ENCODE assay signal across 29 mouse cellular contexts in genomic region chr4:30216086-30216485, GRCm38 (mm10).
DNase-seq lines count a peak whose midpoint lies in the region; TF ChIP-seq lines count a peak whose summit lies in the region.
"Had no signal": no experiment of that assay in that cellular context is flagged by ENCODE, and none has a peak within 500 bp of the region (broad histone marks: within the 10 kb centered on the region; RNA-seq: fewer than 3 reads in every experiment).

No protein-coding gene starts in this region.

- intact Hi-C loops in heart, postnatal 14 days (cut with DNase I), result no loop called here
- intact Hi-C loops in heart, adult 2 months (cut with DNase I), result no loop called here

- DNase-seq in layer of hippocampus, adult 11-12 months (ENCODE audit: low spot score), result peak; percentile 18
- DNase-seq in layer of hippocampus, postnatal 25 days (ENCODE audit: extremely low spot score in 1 of 2, low spot score in 1 of 2), result no peak
- DNase-seq in NIH3T3 (ENCODE audit: low read depth), result peak; percentile 2
- DNase-seq in brain, adult 2 months (ENCODE audit: low read depth, low spot score), result peak; percentile 59
- DNase-seq in layer of hippocampus, adult 8-10 months (ENCODE audit: low spot score in 2 of 2), result peak; percentile 26
- no peak for DNase-seq in spleen, adult 18-20 months
- DNase-seq in heart, postnatal 14 days, result no peak
- DNase-seq in heart, adult 2 months, result no peak
- DNase-seq: adrenal gland, adult 8-10 months; B cell, adult 2 months; cerebellum, adult 11 months; cerebellum, adult 9-10 months; embryo, embryonic 11 days; gastrocnemius, adult 2 months; gastrocnemius, postnatal 36 days; heart, postnatal 10 days; kidney, adult 18-20 months; kidney, postnatal 4 days; liver, postnatal 0 days; right cerebral cortex, postnatal 4 days had no signal

- H3K4me1 ChIP-seq in heart, adult 2 months (ENCODE audit: control insufficient read depth, insufficient read depth, low read length), result no peaks in the 10 kb centered on the region
- H3K4me1 ChIP-seq: embryonic facial prominence, embryonic 15.5 days; forebrain, embryonic 12.5 days; heart, embryonic 13.5 days; hindbrain, embryonic 10.5 days; kidney, embryonic 15.5 days; limb, embryonic 13.5 days; liver, embryonic 12.5 days; midbrain, embryonic 15.5 days had no signal

- no peak overlapping the region for H3K9ac ChIP-seq in heart, adult 2 months (ENCODE audit: low read depth, low read length)
- H3K9ac ChIP-seq: embryonic facial prominence, embryonic 15.5 days; forebrain, embryonic 12.5 days; heart, embryonic 13.5 days; kidney, embryonic 15.5 days; limb, embryonic 13.5 days; liver, embryonic 12.5 days; liver, postnatal 0 days; midbrain, embryonic 15.5 days had no signal

- no peak for TF ChIP-seq POLR2A in heart, adult 2 months (IDR thresholded peaks at IDR 0.05; ENCODE audit: insufficient read depth, low read depth, low read length)

- TF ChIP-seq CTCF in heart, adult 2 months (IDR thresholded peaks at IDR 0.05), result no peak

- WGBS in heart, adult 2 months, result 87% methylated on average over 1 of the region's 1 CpGs

- no peaks in the 10 kb centered on the region for H3K36me3 ChIP-seq in heart, adult 2 months (ENCODE audit: control insufficient read depth, insufficient read depth, low read length)
- H3K36me3 ChIP-seq: embryonic facial prominence, embryonic 15.5 days; forebrain, embryonic 12.5 days; heart, embryonic 13.5 days; hindbrain, embryonic 10.5 days; kidney, embryonic 15.5 days; limb, embryonic 13.5 days; liver, embryonic 12.5 days; midbrain, embryonic 15.5 days had no signal

- no peaks in the 10 kb centered on the region for H3K27me3 ChIP-seq in heart, adult 2 months (ENCODE audit: control insufficient read depth, insufficient read depth, low read length)
- H3K27me3 ChIP-seq: embryonic facial prominence, embryonic 15.5 days; forebrain, embryonic 12.5 days; heart, embryonic 13.5 days; kidney, embryonic 15.5 days; limb, embryonic 13.5 days; liver, embryonic 12.5 days; midbrain, embryonic 15.5 days had no signal

- H3K27ac ChIP-seq in heart, adult 2 months, result no peak overlapping the region
- H3K27ac ChIP-seq: embryonic facial prominence, embryonic 15.5 days; forebrain, embryonic 12.5 days; gastrocnemius, adult 2 months; heart, embryonic 13.5 days; hindbrain, embryonic 10.5 days; kidney, embryonic 15.5 days; limb, embryonic 13.5 days; liver, embryonic 12.5 days; macrophage; midbrain, embryonic 15.5 days had no signal

- H3K4me3 ChIP-seq in heart, adult 2 months, result no peak overlapping the region
- H3K4me3 ChIP-seq: embryonic facial prominence, embryonic 15.5 days; forebrain, embryonic 12.5 days; gastrocnemius, adult 2 months; heart, embryonic 13.5 days; hindbrain, embryonic 10.5 days; kidney, embryonic 15.5 days; limb, embryonic 13.5 days; liver, embryonic 12.5 days; midbrain, embryonic 15.5 days had no signal

- no peak for TF ChIP-seq EP300 in heart, adult 2 months (IDR thresholded peaks at IDR 0.05; ENCODE audit: insufficient read depth, low read depth, low read length)

- no peaks in the 10 kb centered on the region for H3K79me2 ChIP-seq in heart, adult 2 months (replicated peaks; ENCODE audit: control insufficient read depth, insufficient read depth, low read length)

Comparison
In these comparisons a context has a peak if more than half of its experiments do, and no peak if none do; other contexts are left out.
1. DNase-seq: peak in layer of hippocampus, adult 11-12 months (single experiment), NIH3T3 (single experiment), brain, adult 2 months (single experiment) and layer of hippocampus, adult 8-10 months (2 of 2); none in layer of hippocampus, postnatal 25 days (0 of 2), spleen, adult 18-20 months (0 of 2), heart, postnatal 14 days (0 of 2) and heart, adult 2 months (0 of 2).